Mouse (Mus musculus): ENCODE measurements around the gene Gm27029.
"Not testable (repeated sequence)": the region's sequence is repeated elsewhere in the genome, so short reads cannot be mapped to it uniquely, and the experiment has no call there.

Gm27029 gene

GRCm38 (mm10) chr11:101457631-101458030 lies 33.0 kb upstream of the Gm27029 start:
- no peak for DNase-seq (ENCODE audit: low read depth in 2 of 2, low spot score in 2 of 2)

DNA sequence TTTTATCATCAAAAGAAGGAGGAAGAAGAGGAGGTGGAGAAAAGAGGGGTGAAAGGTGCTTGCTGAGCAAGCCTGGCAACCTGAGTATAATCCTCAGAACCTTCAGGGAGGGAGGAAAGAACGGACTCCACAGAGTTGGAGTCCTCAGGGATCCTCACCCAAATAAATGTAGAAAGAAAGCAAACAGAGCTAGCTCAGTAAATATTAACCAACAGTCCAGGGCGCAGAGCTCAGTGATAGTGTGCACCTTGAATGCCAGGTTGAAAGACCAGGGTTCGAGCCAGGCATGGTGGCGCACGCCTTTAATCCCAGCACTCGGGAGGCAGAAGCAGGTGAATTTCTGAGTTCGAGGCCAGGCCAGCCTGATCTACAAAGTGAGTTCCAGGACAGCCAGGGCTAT lies 31.0 kb upstream of the Gm27029 start:
- DNase-seq (ENCODE audit: low read depth in 2 of 2, low spot score in 2 of 2) = no peak

DNA sequence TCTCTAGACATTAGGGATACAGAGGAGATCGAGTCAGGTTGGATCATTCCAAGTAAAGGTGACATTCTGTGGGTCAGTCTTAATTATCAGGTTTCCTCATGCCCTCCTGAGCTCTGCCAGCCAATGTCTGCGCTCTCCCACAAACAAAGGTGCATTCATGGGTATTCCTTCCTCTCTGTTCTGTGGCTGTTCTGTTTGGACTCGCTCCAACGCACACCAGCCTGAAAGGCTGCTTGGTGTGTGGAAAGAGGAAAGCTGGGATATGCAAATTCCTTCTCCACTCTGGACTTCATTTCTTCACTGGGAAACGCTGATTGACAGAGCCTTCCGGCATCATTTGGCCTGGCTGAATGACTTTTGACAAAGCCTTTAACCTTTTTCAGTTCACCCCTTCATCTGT lies 30.1 kb upstream of the Gm27029 start:
- DNase-seq (ENCODE audit: low read depth in 2 of 2, low spot score in 2 of 2) = no peak

- no peak for DNase-seq (ENCODE audit: low read depth in 2 of 2, low spot score in 2 of 2)
These were observed 27.6 kb upstream of the Gm27029 start for GRCm38 (mm10) chr11:101452093-101452774.

DNA sequence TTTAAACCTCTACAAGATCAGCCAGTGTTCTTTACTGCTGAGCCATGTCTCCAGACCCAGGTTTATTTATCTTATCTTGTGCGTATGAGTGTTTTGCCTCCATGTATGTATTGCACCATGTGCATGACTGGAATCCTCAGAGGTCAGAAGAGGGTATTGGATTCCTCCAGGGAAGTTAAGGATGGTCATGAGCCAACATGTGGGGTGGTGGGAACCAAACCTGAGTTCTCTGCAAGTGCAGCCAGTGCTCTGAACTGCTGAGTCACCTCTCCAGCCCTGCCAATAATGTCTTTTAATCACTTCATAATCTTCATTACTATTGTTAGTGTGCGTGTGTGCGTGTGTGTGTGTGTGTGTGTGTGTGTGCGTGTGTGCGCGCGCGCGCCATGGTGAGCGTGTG lies 26.9 kb upstream of the Gm27029 start:
- no peak for DNase-seq (ENCODE audit: low read depth in 2 of 2, low spot score in 2 of 2)

DNA sequence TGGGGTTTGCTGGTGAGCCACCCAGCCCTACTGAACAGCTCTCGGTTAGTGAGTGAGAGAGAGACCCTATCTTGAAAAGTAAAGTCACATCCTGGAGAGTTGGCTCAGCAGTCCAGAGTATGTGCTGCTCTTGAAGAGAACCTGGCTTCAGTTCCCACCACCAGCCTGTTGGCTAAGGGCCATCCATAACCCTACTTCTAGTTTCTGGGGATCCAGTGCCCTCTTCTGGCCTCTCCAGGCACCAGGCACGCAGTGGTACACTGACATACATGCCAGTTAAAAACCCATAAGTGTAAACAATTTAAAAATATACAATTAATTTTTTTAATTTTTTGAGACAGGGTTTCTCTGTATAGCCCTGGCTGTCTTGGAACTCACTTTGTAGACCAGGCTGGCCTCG lies 25.8 kb upstream of the Gm27029 start:
- no peak for DNase-seq (ENCODE audit: low read depth in 2 of 2, low spot score in 2 of 2)

DNA sequence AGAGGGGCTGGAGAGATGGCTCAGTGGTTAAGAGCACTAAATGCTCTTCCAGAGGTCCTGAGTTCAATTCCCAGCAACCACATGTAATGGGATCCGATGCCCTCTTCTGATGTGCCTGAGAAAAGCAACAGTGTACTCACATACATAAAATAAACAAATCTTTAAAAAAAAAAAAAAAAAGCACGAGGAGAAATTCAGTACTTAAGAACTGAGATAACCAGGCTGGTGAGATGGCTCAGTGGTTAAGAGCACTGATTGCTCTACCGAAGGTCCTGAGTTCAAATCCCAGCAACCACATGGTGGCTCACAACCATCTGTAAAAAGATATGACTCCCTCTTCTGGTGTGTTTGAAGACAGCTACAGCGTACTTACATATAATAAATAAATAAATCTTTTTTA lies 25.0 kb upstream of the Gm27029 start:
- not testable (repeated sequence) for DNase-seq (ENCODE audit: low read depth in 2 of 2, low spot score in 2 of 2)

- no peak for DNase-seq (ENCODE audit: low read depth in 2 of 2, low spot score in 2 of 2)
These were observed 24.3 kb upstream of the Gm27029 start for GRCm38 (mm10) chr11:101448899-101449298.

DNA sequence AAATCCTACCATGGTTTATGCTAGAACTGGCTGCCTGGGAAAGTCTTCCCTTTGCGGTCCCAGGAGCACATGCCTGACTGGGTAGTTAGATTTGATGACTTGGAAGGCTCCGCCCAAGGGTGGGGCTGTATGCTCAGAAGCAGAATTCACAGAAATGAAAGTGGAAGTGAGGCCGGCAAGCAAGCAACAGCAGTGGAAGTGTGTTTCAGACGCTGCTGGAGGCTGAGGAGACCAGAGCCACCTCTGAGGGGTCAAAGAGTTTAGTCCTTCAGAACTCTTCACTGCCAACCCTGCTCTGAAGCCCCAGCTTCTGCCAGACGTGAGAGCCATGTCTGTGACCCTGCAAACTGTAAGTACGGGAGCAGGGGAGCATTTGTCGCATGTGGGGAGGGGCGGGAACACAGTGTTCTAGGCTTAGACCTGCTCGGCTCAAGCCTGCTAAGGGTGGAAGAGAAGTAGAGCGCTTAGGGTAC lies 23.7 kb upstream of the Gm27029 start, which contains the start of gene Ifi35:
TSS of gene Ifi35 (plus strand) at position 134 of the 473 bp plus-strand sequence.
- DNase-seq (ENCODE audit: low read depth in 2 of 2, low spot score in 2 of 2) = peak; percentile 48 to 64

DNA sequence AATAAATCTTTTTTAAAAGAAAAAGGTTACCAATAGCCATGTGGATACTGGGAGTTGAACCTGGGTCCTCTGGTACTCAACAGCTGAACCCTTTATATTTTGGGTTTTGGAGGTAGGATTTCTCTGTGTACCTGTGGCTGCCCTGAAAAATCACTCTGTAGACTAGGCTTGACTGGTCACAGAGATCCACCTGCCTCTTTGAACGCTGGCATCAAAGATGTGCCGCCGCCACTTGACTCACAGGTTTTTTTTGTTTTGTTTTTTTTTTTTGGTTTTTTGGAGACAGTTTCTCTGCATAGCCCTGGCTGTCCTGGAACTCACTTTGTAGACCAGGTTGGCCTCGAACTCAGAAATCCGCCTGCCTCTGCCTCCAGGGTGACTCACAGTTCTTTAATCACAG lies 23.2 kb upstream of the Gm27029 start:
- DNase-seq (ENCODE audit: low read depth in 2 of 2, low spot score in 2 of 2) = no peak

DNA sequence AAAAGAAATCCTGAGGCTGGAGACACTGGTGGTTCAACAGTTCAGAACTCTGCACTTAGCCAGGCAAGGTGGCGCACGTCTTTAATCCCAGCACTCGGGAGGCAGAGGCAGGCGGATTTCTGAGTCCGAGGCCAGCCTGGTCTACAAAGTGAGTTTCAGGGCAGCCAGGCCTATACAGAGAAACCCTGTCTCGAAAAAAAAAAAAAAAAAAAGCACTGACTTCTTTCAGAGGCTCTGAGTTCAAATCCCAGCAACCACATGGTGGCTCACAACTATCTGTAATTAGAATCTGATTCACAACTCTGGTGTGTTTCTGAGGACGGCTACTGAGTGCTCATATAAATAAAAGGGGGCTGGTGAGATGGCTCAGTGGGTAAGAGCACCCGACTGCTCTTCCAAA lies 22.3 kb upstream of the Gm27029 start:
- DNase-seq (ENCODE audit: low read depth in 2 of 2, low spot score in 2 of 2) = not testable (repeated sequence)

DNA sequence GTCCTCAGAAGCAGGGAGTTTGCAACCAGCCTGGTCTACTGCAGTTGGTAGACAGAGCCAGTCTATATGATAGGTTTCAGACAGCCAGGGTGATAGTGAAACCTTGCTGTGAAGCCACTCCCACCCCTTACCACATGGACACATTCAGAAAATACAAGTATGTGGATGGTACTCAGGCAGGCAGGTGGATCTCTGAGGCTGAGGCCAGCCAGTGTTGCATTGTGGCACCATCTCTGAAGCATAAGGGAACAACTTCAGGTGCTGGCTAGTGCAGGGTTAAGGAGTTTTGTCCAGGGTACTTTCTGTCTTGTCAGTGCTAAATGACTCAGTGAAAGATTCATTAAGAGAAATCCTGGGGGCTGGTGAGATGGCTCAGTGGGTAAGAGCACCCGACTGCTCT lies 21.7 kb upstream of the Gm27029 start:
- no peak for DNase-seq (ENCODE audit: low read depth in 2 of 2, low spot score in 2 of 2)

DNA sequence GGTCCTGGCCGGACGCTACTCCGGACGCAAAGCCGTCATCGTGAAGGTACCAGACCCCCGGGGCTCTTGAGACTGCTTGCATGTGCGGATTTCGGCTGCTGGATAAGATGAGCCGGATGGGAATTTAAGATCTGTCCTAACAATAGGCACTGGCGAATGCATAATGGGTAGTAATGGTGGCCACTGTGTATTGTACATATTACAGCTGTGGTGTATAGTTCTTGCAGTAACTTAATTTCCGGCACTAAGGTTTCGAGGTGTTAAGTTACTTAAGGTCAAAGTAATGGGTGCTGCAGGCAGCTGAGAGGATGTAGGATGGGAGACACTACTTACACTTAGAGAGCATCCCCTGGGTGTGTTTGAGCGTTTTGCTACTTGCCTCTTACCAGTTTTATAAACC lies 18.2 kb upstream of the Gm27029 start:
- no peak for DNase-seq (ENCODE audit: low read depth in 2 of 2, low spot score in 2 of 2)

DNA sequence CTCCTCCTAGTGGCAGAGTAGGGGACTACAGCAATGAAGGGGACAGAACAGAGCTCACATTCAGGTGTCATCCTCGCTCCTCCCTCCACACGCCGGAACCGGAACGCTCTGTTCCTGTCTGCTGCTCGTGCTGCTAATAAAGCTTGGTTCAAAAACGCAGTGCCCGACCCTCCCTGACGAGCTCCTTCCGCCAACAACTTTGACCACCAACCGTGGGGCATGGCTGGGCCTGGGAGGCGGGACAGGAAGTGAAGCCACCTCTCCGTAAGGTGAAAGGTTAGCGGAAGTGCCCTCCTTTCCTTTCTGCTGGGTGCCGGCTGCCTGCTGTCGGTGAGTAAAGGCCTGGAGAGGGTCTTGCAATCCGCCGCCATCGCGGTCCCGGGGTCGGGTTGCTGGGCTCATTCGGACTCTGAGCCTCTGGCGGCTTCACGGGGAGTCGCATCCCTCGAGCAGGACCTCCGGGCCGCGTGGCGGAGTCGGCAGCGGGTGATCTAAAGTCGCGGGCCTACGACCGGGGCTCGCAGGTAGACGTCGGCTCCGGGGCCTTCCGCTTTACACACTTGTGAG lies 17.6 kb upstream of the Gm27029 start, which contains the start of gene Rpl27:
TSS of gene Rpl27 (plus strand) at position 172 of the 567 bp plus-strand sequence.
- peak; percentile 96 to 98 for DNase-seq (ENCODE audit: low read depth in 2 of 2, low spot score in 2 of 2)

GRCm38 (mm10) chr11:101441450-101442126 lies 17.0 kb upstream of the Gm27029 start:
- DNase-seq (ENCODE audit: low read depth in 2 of 2, low spot score in 2 of 2) = not testable (repeated sequence)

- DNase-seq (ENCODE audit: low read depth in 2 of 2, low spot score in 2 of 2) = not testable (repeated sequence)
These were observed 13.4 kb upstream of the Gm27029 start for GRCm38 (mm10) chr11:101438006-101438405.

- DNase-seq (ENCODE audit: low read depth in 2 of 2, low spot score in 2 of 2) = no peak
These were observed 12.3 kb upstream of the Gm27029 start for GRCm38 (mm10) chr11:101436916-101437315.

DNA sequence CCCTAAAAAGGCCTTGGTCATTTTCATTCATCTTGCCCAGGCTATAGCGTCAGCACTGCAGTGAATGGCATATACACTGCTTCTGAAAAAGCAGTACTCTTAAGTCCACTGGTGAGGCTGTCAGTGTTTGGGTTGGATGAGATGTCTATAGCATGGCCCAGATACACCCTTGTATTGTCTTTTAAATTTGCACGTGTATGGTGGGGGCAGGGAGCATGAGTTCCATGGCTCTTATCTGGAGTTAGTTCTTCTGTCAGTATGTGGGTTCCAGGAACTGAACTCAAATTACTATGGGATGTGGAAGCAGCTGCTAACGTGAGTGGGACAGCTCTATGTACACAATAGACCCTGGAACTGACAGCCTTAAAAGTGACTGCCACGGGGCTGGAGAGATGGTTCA lies 11.2 kb upstream of the Gm27029 start:
- DNase-seq (ENCODE audit: low read depth in 2 of 2, low spot score in 2 of 2) = no peak

GRCm38 (mm10) chr11:101433396-101433795 lies 8.8 kb upstream of the Gm27029 start:
- DNase-seq (ENCODE audit: low read depth in 2 of 2, low spot score in 2 of 2) = no peak

- no peak for DNase-seq (ENCODE audit: low read depth in 2 of 2, low spot score in 2 of 2)
These were observed 6.7 kb upstream of the Gm27029 start for GRCm38 (mm10) chr11:101431327-101431726.

GRCm38 (mm10) chr11:101426165-101426564 lies 1.6 kb upstream of the Gm27029 start:
- DNase-seq (ENCODE audit: low read depth in 2 of 2, low spot score in 2 of 2) = no peak

Data from CD8-positive naive resting alpha-beta T cell, adult 2 months (primary cell).